Mouse (Mus musculus): ENCODE results near the gene Desi1. TPM values are rescaled to one million over a fixed set of nuclear protein-coding genes. Genes with fewer than 3 reads are reported as not detected.
A peak's percentile ranks its signal among the peaks of the same experiment; 100 is the strongest.

The Desi1 gene
- total and polyA plus RNA-seq, 3 experiments, result 10.0 to 47.3 (median 10.9) TPM

DNA sequence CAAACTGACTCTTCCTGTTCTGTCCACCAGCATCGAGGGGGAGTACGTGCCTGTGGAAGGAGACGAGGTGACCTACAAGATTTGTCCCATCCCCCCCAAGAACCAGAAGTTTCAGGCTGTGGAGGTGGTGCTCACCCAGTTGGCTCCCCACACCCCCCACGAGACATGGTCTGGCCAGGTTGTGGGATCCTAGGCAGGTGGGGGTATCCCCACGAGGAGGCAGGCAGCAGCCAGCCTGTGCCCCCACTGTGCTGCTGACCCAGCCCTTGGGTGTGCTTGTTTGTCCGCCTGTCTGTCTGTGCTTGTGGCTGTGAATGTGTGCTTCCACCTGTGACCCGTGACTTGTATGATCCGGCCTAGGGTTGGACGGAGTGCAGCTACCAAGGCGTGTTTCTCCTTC, 84.6 kb downstream of the Desi1 start:
- H3K79me2 ChIP-seq (replicated peaks; ENCODE audit: control insufficient read depth, extremely low read depth, insufficient read depth, poor library complexity, severe bottlenecking), result no peaks in the 10 kb centered on the region
- no peak overlapping the region for H3K4me3 ChIP-seq (replicated peaks in 1 of 3; ENCODE audit: low read depth in 2 of 3, low read length in 2 of 3, poor library complexity in 1 of 3)
- no peak overlapping the region for H3K9ac ChIP-seq (ENCODE audit: insufficient read depth, low read depth)
- DNase-seq (ENCODE audit: extremely low read depth), result no peak
- peaks cover 5% of the 10 kb centered on the region for H3K9me3 ChIP-seq (replicated peaks; ENCODE audit: low read length)
- no peaks in the 10 kb centered on the region for H3K27me3 ChIP-seq (replicated peaks)
- in situ Hi-C loops (cut with MboI; ENCODE audit: low pct_ligation_motif_present, low pct_unique_long_range_greater_than_20kb, low sequenced_read_pairs) (no loop called here), dilution Hi-C loops (cut with MboI; ENCODE audit: extremely low pct_ligation_motif_present, extremely low pct_unique_long_range_greater_than_20kb, low sequenced_read_pairs) (no loop called here)
- no peak for TF ChIP-seq HCFC1 (IDR thresholded peaks at IDR 0.05; ENCODE audit: low read depth, low read length)
- TF ChIP-seq ZKSCAN1 (IDR thresholded peaks at IDR 0.05; ENCODE audit: borderline replicate concordance, low read depth, low read length), result no peak
- TF ChIP-seq UBTF (IDR thresholded peaks at IDR 0.05; ENCODE audit: low read depth, low read length), result no peak
- H3K36me3 ChIP-seq (replicated peaks in 1 of 2; ENCODE audit: control insufficient read depth in 1 of 2, insufficient read depth in 1 of 2, low read length in 1 of 2), result peaks cover 36 to 52% of the 10 kb centered on the region in 2 experiments
- peaks cover 13 to 21% of the 10 kb centered on the region in 2 experiments for H3K4me1 ChIP-seq (ENCODE audit: control insufficient read depth in 1 of 2, insufficient read depth in 2 of 2)
- no peak overlapping the region for H3K27ac ChIP-seq (ENCODE audit: insufficient read depth, low read depth)
- no peak overlapping the region for H3K4me2 ChIP-seq (ENCODE audit: insufficient read depth, low read depth, poor library complexity, severe bottlenecking)

DNA sequence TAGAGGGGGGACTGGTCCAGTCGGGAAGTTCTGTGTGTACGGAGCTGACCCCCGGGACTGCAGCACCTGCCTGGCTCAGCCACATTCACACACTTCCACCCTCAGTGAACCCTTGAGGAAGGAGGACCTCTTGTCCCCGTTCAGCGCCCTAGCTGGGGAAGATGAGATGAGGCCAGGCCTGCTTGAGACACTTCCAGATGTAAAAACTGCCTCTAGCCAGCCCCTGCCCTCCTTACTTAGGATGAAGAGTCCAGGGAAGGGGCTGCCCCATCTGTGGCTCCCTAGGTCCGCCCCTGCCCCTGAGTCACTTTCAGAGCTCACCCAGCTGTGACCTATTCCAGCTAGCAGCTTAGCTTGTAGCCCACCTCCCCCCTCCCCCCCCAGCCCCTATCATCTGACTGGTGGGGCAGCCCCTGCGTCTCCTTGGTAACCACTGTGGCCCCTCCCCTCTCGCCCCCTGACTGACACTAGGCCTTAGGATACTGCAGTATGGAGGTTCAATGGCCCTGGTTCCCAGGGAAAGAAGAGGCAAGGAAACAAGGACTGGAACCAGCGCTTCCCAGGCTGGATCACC, 90.4 kb downstream of the Desi1 start:
- H3K36me3 ChIP-seq (replicated peaks in 1 of 2; ENCODE audit: control insufficient read depth in 1 of 2, insufficient read depth in 1 of 2, low read length in 1 of 2), result no peaks in the 10 kb centered on the region
- peak overlapping the region; percentile 22 to 42 (median 23) for H3K4me3 ChIP-seq (replicated peaks in 1 of 3; ENCODE audit: low read depth in 2 of 3, low read length in 2 of 3, poor library complexity in 1 of 3)
- H3K9me3 ChIP-seq (replicated peaks; ENCODE audit: low read length), result peaks cover 5% of the 10 kb centered on the region
- H3K27me3 ChIP-seq (replicated peaks), result no peaks in the 10 kb centered on the region
- H3K4me2 ChIP-seq (ENCODE audit: insufficient read depth, low read depth, poor library complexity, severe bottlenecking), result peak overlapping the region; percentile 65
- peak; percentile 93 for DNase-seq (ENCODE audit: extremely low read depth)
- peak overlapping the region; percentile 71; the same call in 1 of the 2 replicates for H3K27ac ChIP-seq (ENCODE audit: insufficient read depth, low read depth)
- H3K9ac ChIP-seq (ENCODE audit: insufficient read depth, low read depth), result no peak overlapping the region
- in situ Hi-C loops (cut with MboI; ENCODE audit: low pct_ligation_motif_present, low pct_unique_long_range_greater_than_20kb, low sequenced_read_pairs), result no loop called here
- no peaks in the 10 kb centered on the region for H3K79me2 ChIP-seq (replicated peaks; ENCODE audit: control insufficient read depth, extremely low read depth, insufficient read depth, poor library complexity, severe bottlenecking)
- dilution Hi-C loops (cut with MboI; ENCODE audit: extremely low pct_ligation_motif_present, extremely low pct_unique_long_range_greater_than_20kb, low sequenced_read_pairs), result no loop called here
- H3K4me1 ChIP-seq (ENCODE audit: control insufficient read depth in 1 of 2, insufficient read depth in 2 of 2), result peaks cover 15 to 39% of the 10 kb centered on the region in 2 experiments
- TF ChIP-seq ZKSCAN1 (IDR thresholded peaks at IDR 0.05; ENCODE audit: borderline replicate concordance, low read depth, low read length) (no peak), USF2 (conservative IDR thresholded peaks at IDR 0.05; ENCODE audit: low read depth, low read length) (no peak), HCFC1 (IDR thresholded peaks at IDR 0.05; ENCODE audit: low read depth, low read length) (no peak), JUN (IDR thresholded peaks at IDR 0.05; ENCODE audit: insufficient read depth, low read depth, low read length) (no peak), CHD1 (IDR thresholded peaks at IDR 0.05; ENCODE audit: low read depth, low read length) (no peak), TCF12 (IDR thresholded peaks at IDR 0.05; ENCODE audit: low read depth, low read length) (0 out of 2 replicates have a peak, but pooled peaks have one; percentile 18), NELFE (IDR thresholded peaks at IDR 0.05; ENCODE audit: low read depth, low read length) (no peak), CTCF (conservative IDR thresholded peaks at IDR 0.05 in 1 of 2, IDR thresholded peaks at IDR 0.05 in 1 of 2; ENCODE audit: low read depth in 2 of 2, low read length in 2 of 2) (no peak), NRF1 (IDR thresholded peaks at IDR 0.05; ENCODE audit: low read depth, low read length) (no peak), SMC3 (IDR thresholded peaks at IDR 0.05; ENCODE audit: low read depth, low read length) (no peak), POLR2AphosphoS2 (IDR thresholded peaks at IDR 0.05; ENCODE audit: low read depth, low read length) (no peak), IRF4 (IDR thresholded peaks at IDR 0.05; ENCODE audit: low read depth, low read length) (peak; percentile 39; the same call in 1 of the 2 replicates), E2F4 (IDR thresholded peaks at IDR 0.05; ENCODE audit: insufficient replicate concordance, low read depth, low read length) (no peak), SIN3A (IDR thresholded peaks at IDR 0.05; ENCODE audit: low read length) (no peak), EP300 (IDR thresholded peaks at IDR 0.05; ENCODE audit: low read length) (no peak; the same call in 1 of the 2 replicates), BHLHE40 (IDR thresholded peaks at IDR 0.05; ENCODE audit: low read depth, low read length) (no peak), RAD21 (IDR thresholded peaks at IDR 0.05; ENCODE audit: low read depth, low read length) (no peak), PAX5 (IDR thresholded peaks at IDR 0.05; ENCODE audit: low read length) (no peak), ZMIZ1 (IDR thresholded peaks at IDR 0.05; ENCODE audit: low read depth, low read length) (no peak), KAT2A (IDR thresholded peaks at IDR 0.05; ENCODE audit: insufficient replicate concordance, low read length) (no peak), MYC (IDR thresholded peaks at IDR 0.05; ENCODE audit: low read depth, low read length) (no peak), ZC3H11A (IDR thresholded peaks at IDR 0.05; ENCODE audit: low read depth, low read length) (no peak), RCOR1 (conservative IDR thresholded peaks at IDR 0.05; ENCODE audit: low read depth, low read length) (no peak), ZNF384 (IDR thresholded peaks at IDR 0.05; ENCODE audit: low read depth, low read length) (no peak), GABPA (IDR thresholded peaks at IDR 0.05; ENCODE audit: insufficient replicate concordance, low read depth, low read length) (no peak), POLR2A (IDR thresholded peaks at IDR 0.05; ENCODE audit: low read depth, low read length) (no peak), CHD2 (IDR thresholded peaks at IDR 0.05; ENCODE audit: low read length) (no peak), MAZ (IDR thresholded peaks at IDR 0.05; ENCODE audit: low read depth, low read length) (no peak), UBTF (IDR thresholded peaks at IDR 0.05; ENCODE audit: low read depth, low read length) (no peak), MXI1 (IDR thresholded peaks at IDR 0.05; ENCODE audit: low read depth, low read length) (0 out of 2 replicates have a peak, but pooled peaks have one; percentile 37), JUND (conservative IDR thresholded peaks at IDR 0.05; ENCODE audit: low read depth, low read length) (no peak), TBP (conservative IDR thresholded peaks at IDR 0.05; ENCODE audit: low read depth, low read length) (0 out of 2 replicates have a peak, but pooled peaks have one; percentile 22)

Data from CH12.LX (cell line).